Mouse (Mus musculus): Measurements from ENCODE around the gene Ash1l.

DNA sequence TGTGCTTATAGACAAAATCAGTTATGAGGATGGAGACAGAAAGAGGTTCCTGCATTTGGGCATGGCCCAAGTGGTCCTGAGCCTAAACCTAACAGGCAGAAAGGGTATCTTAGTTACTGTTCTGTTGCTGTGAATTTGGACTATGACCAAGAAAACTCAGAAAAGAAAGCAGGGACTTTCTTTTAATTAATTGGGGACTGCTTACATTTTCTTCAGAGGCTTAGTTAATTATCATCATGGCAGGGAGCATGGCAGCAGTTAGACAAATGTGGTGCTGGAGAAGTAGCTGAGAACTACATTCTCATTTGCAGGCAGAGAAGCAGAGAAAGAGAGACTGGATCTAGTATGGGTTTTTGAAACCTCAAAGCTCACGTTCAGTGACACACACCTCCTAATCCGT lies 24.6 kb downstream of the Ash1l start:
- TF ChIP-seq CTCF (IDR thresholded peaks at IDR 0.05; ENCODE audit: control insufficient read depth, insufficient read depth, low read length) (no peak), POLR2A (IDR thresholded peaks at IDR 0.05; ENCODE audit: borderline replicate concordance, control insufficient read depth, low read depth, low read length) (no peak)
